Mouse (Mus musculus): Measurements from ENCODE around the gene Fbxw28. TPM values are rescaled to one million over a fixed set of nuclear protein-coding genes. Genes with fewer than 3 reads are reported as not detected.
"Not testable (repeated sequence)": the region's sequence is repeated elsewhere in the genome, so short reads cannot be mapped to it uniquely, and the experiment has no call there.

Gene Fbxw28
- not detected for total RNA-seq (2021)
- long read RNA-seq, experiment 1, result 0 reads
- long read RNA-seq, experiment 2, result 0 reads

GRCm38 (mm10) chr9:109339559-109339958 lies at the start of gene Fbxw28:
Gene Fbxw28 (minus strand): TSS chr9:109339659.
- DNase-seq; intact Hi-C loops (cut with DNase I): not testable (repeated sequence)

GRCm38 (mm10) chr9:109287576-109287975 lies 51.9 kb downstream of the Fbxw28 start, which contains the start of gene Fbxw14:
Gene Fbxw14 (minus strand): TSS chr9:109287676.
- intact Hi-C loops (cut with DNase I), result not testable (repeated sequence)

More at GRCm38 (mm10) chr9:109287576-109287975, 51.9 kb downstream of the Fbxw28 start, which contains the start of gene Fbxw14:
- not testable (repeated sequence) for DNase-seq

Other genes starting within 250 kb of the Fbxw28 start
- gene Plxnb1, start 244.3 kb downstream of the Fbxw28 start, total RNA-seq (2021), result 10 to 100 TPM; 16.3 to 20.0 TPM
- not detected for gene Fbxw21, start 177.6 kb downstream of the Fbxw28 start, total RNA-seq (2021)
- gene Fbxw13, start 143.7 kb downstream of the Fbxw28 start, total RNA-seq (2021), result not detected
- not detected for gene Fbxw20, start 104.9 kb downstream of the Fbxw28 start, total RNA-seq (2021)
- not detected for gene Fbxw14, start 52.0 kb downstream of the Fbxw28 start, total RNA-seq (2021)
- gene Fbxw22, start 64.6 kb upstream of the Fbxw28 start, total RNA-seq (2021), result not detected
- not detected for gene Fbxw16, start 109.5 kb upstream of the Fbxw28 start, total RNA-seq (2021)
- gene Fbxw19, start 156.2 kb upstream of the Fbxw28 start, total RNA-seq (2021), result not detected
- not detected for gene Fbxw15, start 228.6 kb upstream of the Fbxw28 start, total RNA-seq (2021)